Mouse (Mus musculus): ENCODE measurements at regions not wholly inside any gene's neighbourhood (a gene's known extent, or its start where the extent isn't known, plus 50 kb on each side); places are given as distances from the start of the nearest gene placed in this dataset.
"Not testable (repeated sequence)": the region's sequence is repeated elsewhere in the genome, so short reads cannot be mapped to it uniquely, and the experiment has no call there.

- not testable (repeated sequence) for TF ChIP-seq FLI1 (IDR thresholded peaks at IDR 0.05; ENCODE audit: low read length); GATA1 (IDR thresholded peaks at IDR 0.05; ENCODE audit: borderline replicate concordance, low read length)
Observed at GRCm38 (mm10) chr12:21527336-21527735, 109.9 kb upstream of the Ywhaq start.

Measured in megakaryocyte, embryonic 14.5 days (primary cell).